Mouse (Mus musculus) liver, adult 2 months (tissue): ENCODE measurements at regions not wholly inside any gene's neighbourhood (a gene's known extent, or its start where the extent isn't known, plus 50 kb on each side); places are given as distances from the start of the nearest gene placed in this dataset.

Experiments used
- CTCF ChIP-seq: fragments of 200-500 bp; IDR thresholded peaks from 2 replicates; pipeline ENCODE4 v1.5.1; 2011; ENCODE audit warnings: low read depth, low read length, control low read depth
- POLR2A ChIP-seq: fragments of 200-500 bp; IDR thresholded peaks from 2 replicates; pipeline ENCODE4 v1.6.1; 2011; ENCODE audit warnings: low read length, control low read depth; ENCODE audit not compliant: insufficient read depth; ENCODE audit errors: extremely low read depth

- TF ChIP-seq POLR2A (no peak), CTCF (no peak)
Measured at GRCm38 (mm10) chr3:147398298-147398697, 546.1 kb downstream of the Ttll7 start.
